Mouse (Mus musculus) forebrain, embryonic 11.5 days (tissue): Measurements from ENCODE around the gene Stpg1. TPM values are rescaled to one million over a fixed set of nuclear protein-coding genes. Genes with fewer than 3 reads are reported as not detected.

Experiments
- ATAC-seq: fragments of 200-750 bp; cut with Nextera tagmentation; replicated peaks from 2 replicates; pipeline ENCODE4 v1.8.0; 2017; ENCODE audit warnings: moderate TSS enrichment; ENCODE audit not compliant: low FRiP score
- DNase-seq: peaks from one replicate; pipeline ENCODE4 v3.0.0-alpha.2; 2017; ENCODE audit warnings: low spot score
- H3K27ac ChIP-seq: fragments of 300-500 bp; sonication (generic); 2 replicates; pipeline ENCODE4 v1.5.1; 2014; ENCODE audit warnings: low read depth, low read length
- H3K27me3 ChIP-seq: fragments of 300-500 bp; sonication (generic); 2 replicates; pipeline ENCODE4 v1.6.1; 2014; ENCODE audit warnings: mild to moderate bottlenecking, low read length, mixed read lengths; ENCODE audit not compliant: control insufficient read depth, insufficient read depth
- H3K36me3 ChIP-seq: fragments of 300-500 bp; sonication (generic); 2 replicates; pipeline ENCODE4 v1.6.1; 2014; ENCODE audit warnings: mild to moderate bottlenecking, low read length, moderate library complexity, mixed read lengths; ENCODE audit not compliant: control insufficient read depth, insufficient read depth
- H3K4me1 ChIP-seq: fragments of 300-500 bp; sonication (generic); replicated peaks from 2 replicates; pipeline ENCODE4 v1.6.1; 2014; ENCODE audit warnings: low read length, mixed read lengths; ENCODE audit not compliant: control insufficient read depth, insufficient read depth
- H3K4me2 ChIP-seq: fragments of 300-500 bp; sonication (generic); 2 replicates; pipeline ENCODE4 v1.6.1; 2014; ENCODE audit warnings: low read depth, mild to moderate bottlenecking, low read length, moderate library complexity, mixed read lengths; ENCODE audit not compliant: severe bottlenecking
- H3K4me3 ChIP-seq: fragments of 300-500 bp; sonication (generic); 2 replicates; pipeline ENCODE4 v1.5.1; 2014; ENCODE audit warnings: low read depth, low read length
- H3K9ac ChIP-seq: fragments of 300-500 bp; sonication (generic); 2 replicates; pipeline ENCODE4 v1.6.1; 2014; ENCODE audit warnings: low read length
- H3K9me3 ChIP-seq: fragments of 300-500 bp; sonication (generic); 2 replicates; pipeline ENCODE4 v1.6.1; 2016; ENCODE audit warnings: low read length, mixed read lengths; ENCODE audit not compliant: control insufficient read depth
- WGBS: fragments of 180-500 bp; shearing (Covaris S2); extraction: QIAGEN DNeasy Blood & Tissue Kit; methylation state at CpG from one replicate; pipeline ENCODE4 v1.1.7; 2014; 5-methylcytosine and 5-hydroxymethylcytosine counted together
- polyA plus RNA-seq: library from polyadenylated mRNA; unstranded; fragments of >200 nt; fragmentation: Nextera tagmentation; extraction: Ambion mirVana; gene quantifications from 2 replicates; pipeline ENCODE4 v1.2.1, GENCODE M21; 2014

Gene Stpg1
- polyA plus RNA-seq, 1 experiment from 2014 or later, result 0.35 TPM

DNA sequence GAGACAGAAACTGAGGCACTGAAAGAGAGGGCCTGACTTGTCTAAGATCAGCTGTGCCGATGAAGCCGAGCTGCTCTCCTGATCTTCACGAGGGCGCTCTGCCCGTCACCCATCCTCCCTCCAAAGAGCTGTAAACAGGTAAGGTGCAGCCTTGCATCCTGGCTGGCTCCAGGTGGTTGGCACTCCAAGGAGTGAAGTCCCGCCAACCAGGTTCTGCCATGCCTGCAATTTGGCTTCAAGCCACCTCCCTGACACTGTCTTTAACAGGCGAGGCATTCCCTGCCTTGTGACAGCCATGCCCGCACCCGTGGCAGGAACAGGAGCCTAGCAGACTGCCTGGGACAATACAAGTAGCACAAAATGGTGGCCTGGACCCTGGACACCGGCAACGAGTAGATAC lies 8.2 kb upstream of the Stpg1 start:
- DNase-seq (no peak), ATAC-seq (no peak)
- no peaks in the 10 kb centered on the region for H3K4me1 ChIP-seq
- no peak overlapping the region for H3K4me3 ChIP-seq
- H3K27me3 ChIP-seq, result no peaks in the 10 kb centered on the region
- H3K27ac ChIP-seq, result no peak overlapping the region
- H3K4me2 ChIP-seq, result no peak overlapping the region
- H3K9me3 ChIP-seq, result no peaks in the 10 kb centered on the region
- H3K9ac ChIP-seq, result no peak overlapping the region
- WGBS, result 89% methylated on average over 11 of the region's 11 CpGs
- H3K36me3 ChIP-seq, result no peaks in the 10 kb centered on the region

DNA sequence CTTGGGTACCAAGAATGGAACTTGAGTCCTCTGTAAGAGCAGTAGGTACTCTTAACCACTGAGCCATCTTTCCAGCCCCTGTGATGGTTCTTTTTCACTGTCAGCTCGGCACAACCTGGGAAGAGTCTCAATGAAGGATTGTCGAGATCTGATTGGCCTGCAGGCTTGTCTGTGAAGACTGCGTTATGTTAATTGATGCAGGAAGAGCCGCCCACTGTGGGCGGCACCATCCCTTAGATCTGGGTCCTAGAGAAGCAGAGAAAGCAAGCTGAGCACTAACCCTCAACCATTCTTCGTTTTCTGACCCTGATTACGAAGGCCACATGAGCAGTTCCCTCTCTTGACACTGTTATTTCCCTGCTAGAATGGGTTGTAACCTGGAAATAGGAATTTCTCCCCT lies 5.3 kb upstream of the Stpg1 start:
- no peak overlapping the region for H3K4me3 ChIP-seq
- H3K27ac ChIP-seq, result no peak overlapping the region
- WGBS, result 86% methylated on average over 7 of the region's 7 CpGs
- no peak overlapping the region for H3K4me2 ChIP-seq
- H3K9ac ChIP-seq, result no peak overlapping the region
- no peak for DNase-seq
- H3K9me3 ChIP-seq, result no peaks in the 10 kb centered on the region
- H3K36me3 ChIP-seq, result no peaks in the 10 kb centered on the region
- no peak for ATAC-seq
- H3K27me3 ChIP-seq, result no peaks in the 10 kb centered on the region
- H3K4me1 ChIP-seq, result peaks cover 3% of the 10 kb centered on the region; the same call in 1 of the 2 replicates

- Histone ChIP-seq H3K27ac (no peak overlapping the region), H3K9me3 (no peaks in the 10 kb centered on the region), H3K4me2 (peak overlapping the region; percentile 96; the same call in 1 of the 2 replicates), H3K4me1 (peaks cover 6% of the 10 kb centered on the region; the same call in 1 of the 2 replicates), H3K36me3 (no peaks in the 10 kb centered on the region), H3K27me3 (no peaks in the 10 kb centered on the region), H3K4me3 (no peak overlapping the region), H3K9ac (no peak overlapping the region)
- 51% methylated on average over 4 of the region's 4 CpGs for WGBS
- DNase-seq, result no peak
- ATAC-seq, result no peak
Measured at GRCm38 (mm10) chr4:135493271-135493670, 1.3 kb upstream of the Stpg1 start.

DNA sequence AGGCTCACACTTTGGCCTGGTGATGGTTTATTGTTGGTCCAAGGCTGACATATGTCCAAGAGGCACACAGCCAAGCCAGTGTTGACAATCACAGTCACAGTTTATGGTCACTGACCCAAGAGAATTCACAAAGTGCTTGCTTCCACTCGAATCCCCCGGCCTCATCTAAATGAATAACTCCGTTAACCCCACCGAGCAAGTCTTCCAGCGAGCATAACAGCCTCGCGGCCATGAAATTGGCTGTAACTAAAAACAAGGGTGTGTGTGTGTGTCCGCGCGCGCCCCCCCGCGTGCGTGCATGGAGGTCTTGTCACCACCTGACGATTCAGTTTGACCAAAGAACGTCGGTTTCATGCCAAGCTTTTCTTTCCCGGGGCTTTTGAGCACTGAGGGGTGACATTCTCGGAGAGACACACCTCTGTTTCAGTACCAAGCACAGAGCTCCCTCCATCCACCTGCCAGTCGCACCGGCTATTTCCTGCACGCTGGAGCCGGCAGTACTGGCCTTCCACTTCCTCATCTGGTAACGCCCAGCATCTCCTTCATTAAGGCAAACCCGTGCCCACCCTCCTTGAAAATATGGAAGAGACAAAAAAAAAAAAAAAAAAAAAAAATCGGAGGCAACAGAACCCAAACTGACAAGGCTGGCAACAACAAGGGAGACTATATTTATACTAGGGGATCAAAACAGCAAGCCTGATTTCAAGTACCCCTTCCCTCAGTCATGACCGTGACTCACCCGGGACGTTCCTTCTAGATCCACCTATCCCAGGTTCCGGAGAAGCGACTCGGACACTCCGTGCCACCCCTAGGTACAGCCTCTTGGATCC lies 684 bp upstream of the Stpg1 start:
- peak overlapping the region; percentile 59 for H3K4me3 ChIP-seq
- DNase-seq, result peak; percentile 71
- no peaks in the 10 kb centered on the region for H3K9me3 ChIP-seq
- ATAC-seq, result no peak
- 2% methylated on average over 33 of the region's 33 CpGs for WGBS
- peak overlapping the region; percentile 96 for H3K4me2 ChIP-seq
- peaks cover 6% of the 10 kb centered on the region; the same call in 1 of the 2 replicates for H3K4me1 ChIP-seq
- peak overlapping the region; percentile 23 for H3K9ac ChIP-seq
- H3K27me3 ChIP-seq, result no peaks in the 10 kb centered on the region
- no peak overlapping the region for H3K27ac ChIP-seq
- H3K36me3 ChIP-seq, result no peaks in the 10 kb centered on the region

DNA sequence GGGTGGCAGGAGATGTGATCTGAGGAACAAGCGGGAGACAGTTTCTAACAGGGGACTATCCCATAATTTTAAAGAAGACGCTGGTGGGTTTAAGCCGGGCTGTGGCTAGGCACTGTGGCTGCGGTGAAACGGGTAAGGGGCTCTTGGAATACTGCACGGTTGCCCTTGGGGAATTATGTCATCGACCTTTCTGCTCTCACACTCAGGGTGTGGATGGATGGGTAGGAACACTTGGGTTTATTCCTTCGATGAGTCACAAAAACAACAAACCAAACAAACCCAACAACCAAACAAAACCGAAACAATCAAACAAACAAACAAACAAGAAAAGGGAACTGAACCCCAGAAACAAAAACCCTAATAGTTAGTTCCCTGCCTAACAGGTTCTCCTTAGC lies 804 bp downstream of the Stpg1 start:
- Histone ChIP-seq H3K27me3 (no peaks in the 10 kb centered on the region), H3K9me3 (no peaks in the 10 kb centered on the region; the same call in 1 of the 2 replicates), H3K4me1 (peaks cover 6% of the 10 kb centered on the region; the same call in 1 of the 2 replicates), H3K27ac (no peak overlapping the region), H3K9ac (peak overlapping the region; percentile 47; the same call in 1 of the 2 replicates), H3K4me2 (peak overlapping the region; percentile 96), H3K4me3 (peak overlapping the region; percentile 59), H3K36me3 (no peaks in the 10 kb centered on the region)
- ATAC-seq (no peak), DNase-seq (no peak)
- WGBS, result 12% methylated on average over 9 of the region's 9 CpGs

DNA sequence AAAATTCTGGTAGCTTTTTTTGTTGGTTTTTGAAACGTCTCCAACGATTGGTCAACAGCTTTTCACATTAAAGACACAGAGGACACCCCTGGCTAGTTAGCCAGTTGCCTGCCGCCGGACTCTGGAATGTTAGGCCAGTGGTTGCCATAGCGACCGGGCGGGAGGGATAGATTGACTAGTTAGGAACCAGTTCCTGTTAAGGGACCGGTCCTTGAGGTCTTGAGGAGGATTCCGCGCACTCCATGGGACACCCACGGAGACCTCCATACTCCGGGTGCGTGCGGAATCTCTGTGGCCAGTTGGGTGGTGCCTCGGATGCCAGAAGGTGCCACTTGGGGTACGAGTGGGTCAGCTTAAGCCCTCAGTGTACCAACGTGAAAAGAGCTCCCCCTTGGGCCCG lies 1.2 kb downstream of the Stpg1 start:
- Histone ChIP-seq H3K27ac (no peak overlapping the region), H3K4me1 (peaks cover 6% of the 10 kb centered on the region; the same call in 1 of the 2 replicates), H3K4me2 (peak overlapping the region; percentile 24; the same call in 1 of the 2 replicates), H3K9me3 (no peaks in the 10 kb centered on the region; the same call in 1 of the 2 replicates), H3K27me3 (no peaks in the 10 kb centered on the region), H3K4me3 (peak overlapping the region; percentile 59; the same call in 1 of the 2 replicates), H3K9ac (no peak overlapping the region), H3K36me3 (no peaks in the 10 kb centered on the region)
- DNase-seq (peak; percentile 78), ATAC-seq (no peak)
- 8% methylated on average over 18 of the region's 18 CpGs for WGBS

DNA sequence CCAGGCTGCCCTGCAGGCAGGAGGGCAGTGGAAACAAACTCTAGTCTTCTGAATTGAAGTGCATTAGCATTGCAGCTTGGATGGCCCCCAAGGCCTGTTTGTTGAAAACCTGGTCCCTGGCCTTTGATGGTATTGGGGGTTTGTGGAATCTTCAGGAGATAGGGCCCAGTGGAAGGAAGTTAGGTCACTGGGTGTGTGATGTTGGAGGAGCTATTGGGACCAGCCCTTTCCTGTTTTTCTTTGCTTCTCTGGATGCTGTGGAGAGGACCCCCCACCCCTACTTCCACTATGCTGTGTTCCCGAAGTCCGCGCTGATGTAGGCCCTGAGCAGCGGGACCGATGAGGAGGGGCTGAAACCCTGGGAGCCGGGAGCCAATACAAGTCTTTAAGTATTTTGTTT lies 3.5 kb downstream of the Stpg1 start:
- 91% methylated on average over 6 of the region's 6 CpGs for WGBS
- no peak overlapping the region for H3K4me3 ChIP-seq
- DNase-seq, result no peak
- no peaks in the 10 kb centered on the region for H3K36me3 ChIP-seq
- H3K9ac ChIP-seq, result no peak overlapping the region
- H3K4me1 ChIP-seq, result peaks cover 6% of the 10 kb centered on the region; the same call in 1 of the 2 replicates
- no peaks in the 10 kb centered on the region for H3K27me3 ChIP-seq
- ATAC-seq, result no peak
- no peak overlapping the region for H3K4me2 ChIP-seq
- H3K27ac ChIP-seq, result no peak overlapping the region
- no peaks in the 10 kb centered on the region; the same call in 1 of the 2 replicates for H3K9me3 ChIP-seq

- no peaks in the 10 kb centered on the region for H3K36me3 ChIP-seq
- H3K9me3 ChIP-seq, result no peaks in the 10 kb centered on the region; the same call in 1 of the 2 replicates
- 77% methylated on average over 3 of the region's 3 CpGs for WGBS
- H3K27ac ChIP-seq, result no peak overlapping the region
- DNase-seq, result no peak
- no peak for ATAC-seq
- no peak overlapping the region for H3K4me2 ChIP-seq
- no peak overlapping the region for H3K9ac ChIP-seq
- peaks cover 3% of the 10 kb centered on the region; the same call in 1 of the 2 replicates for H3K4me1 ChIP-seq
- H3K27me3 ChIP-seq, result no peaks in the 10 kb centered on the region
- no peak overlapping the region for H3K4me3 ChIP-seq
Measured at GRCm38 (mm10) chr4:135499831-135500230, 5.2 kb downstream of the Stpg1 start.
